Mouse (Mus musculus) forebrain, embryonic 11.5 days (tissue): ENCODE measurements at regions not wholly inside any gene's neighbourhood (a gene's known extent, or its start where the extent isn't known, plus 50 kb on each side); places are given as distances from the start of the nearest gene placed in this dataset.

Source experiments
- ATAC-seq: fragments of 200-750 bp; cut with Nextera tagmentation; replicated peaks from 2 replicates; pipeline ENCODE4 v1.8.0; 2017; ENCODE audit warnings: moderate TSS enrichment; ENCODE audit not compliant: low FRiP score
- DNase-seq: peaks from one replicate; pipeline ENCODE4 v3.0.0-alpha.2; 2017; ENCODE audit warnings: low spot score
- H3K27ac ChIP-seq: fragments of 300-500 bp; sonication (generic); 2 replicates; pipeline ENCODE4 v1.5.1; 2014; ENCODE audit warnings: low read depth, low read length
- H3K27me3 ChIP-seq: fragments of 300-500 bp; sonication (generic); 2 replicates; pipeline ENCODE4 v1.6.1; 2014; ENCODE audit warnings: mild to moderate bottlenecking, low read length, mixed read lengths; ENCODE audit not compliant: control insufficient read depth, insufficient read depth
- H3K36me3 ChIP-seq: fragments of 300-500 bp; sonication (generic); 2 replicates; pipeline ENCODE4 v1.6.1; 2014; ENCODE audit warnings: mild to moderate bottlenecking, low read length, moderate library complexity, mixed read lengths; ENCODE audit not compliant: control insufficient read depth, insufficient read depth
- H3K4me1 ChIP-seq: fragments of 300-500 bp; sonication (generic); replicated peaks from 2 replicates; pipeline ENCODE4 v1.6.1; 2014; ENCODE audit warnings: low read length, mixed read lengths; ENCODE audit not compliant: control insufficient read depth, insufficient read depth
- H3K4me2 ChIP-seq: fragments of 300-500 bp; sonication (generic); 2 replicates; pipeline ENCODE4 v1.6.1; 2014; ENCODE audit warnings: low read depth, mild to moderate bottlenecking, low read length, moderate library complexity, mixed read lengths; ENCODE audit not compliant: severe bottlenecking
- H3K4me3 ChIP-seq: fragments of 300-500 bp; sonication (generic); 2 replicates; pipeline ENCODE4 v1.5.1; 2014; ENCODE audit warnings: low read depth, low read length
- H3K9ac ChIP-seq: fragments of 300-500 bp; sonication (generic); 2 replicates; pipeline ENCODE4 v1.6.1; 2014; ENCODE audit warnings: low read length
- H3K9me3 ChIP-seq: fragments of 300-500 bp; sonication (generic); 2 replicates; pipeline ENCODE4 v1.6.1; 2016; ENCODE audit warnings: low read length, mixed read lengths; ENCODE audit not compliant: control insufficient read depth
- WGBS: fragments of 180-500 bp; shearing (Covaris S2); extraction: QIAGEN DNeasy Blood & Tissue Kit; methylation state at CpG from one replicate; pipeline ENCODE4 v1.1.7; 2014; 5-methylcytosine and 5-hydroxymethylcytosine counted together

DNA sequence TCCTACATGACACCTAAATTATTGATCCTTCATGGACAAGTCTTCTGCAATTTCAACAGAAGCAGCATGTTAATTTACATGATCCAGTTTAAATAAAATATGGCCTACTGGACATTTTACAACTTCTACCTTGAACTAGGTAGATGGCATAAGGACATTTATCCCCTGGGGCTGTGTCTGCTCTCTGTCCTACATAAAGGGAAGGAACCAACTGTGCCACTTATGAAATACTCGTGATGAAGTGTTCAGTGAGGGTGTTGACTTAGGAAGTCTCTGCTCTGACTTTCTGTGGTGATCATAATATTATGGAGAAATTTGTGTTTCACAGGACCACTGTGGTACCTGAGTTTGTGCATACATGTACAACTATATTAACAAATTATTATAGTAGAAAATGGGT lies 60.9 kb upstream of the Mbnl1 start:
- H3K9me3 ChIP-seq = no peaks in the 10 kb centered on the region
- no peak overlapping the region for H3K4me2 ChIP-seq
- DNase-seq (no peak), ATAC-seq (no peak)
- H3K4me3 ChIP-seq = no peak overlapping the region
- 81% methylated on average over 1 of the region's 1 CpGs for WGBS
- H3K36me3 ChIP-seq = no peaks in the 10 kb centered on the region
- no peak overlapping the region for H3K27ac ChIP-seq
- no peaks in the 10 kb centered on the region for H3K4me1 ChIP-seq
- H3K9ac ChIP-seq = no peak overlapping the region
- H3K27me3 ChIP-seq = no peaks in the 10 kb centered on the region

DNA sequence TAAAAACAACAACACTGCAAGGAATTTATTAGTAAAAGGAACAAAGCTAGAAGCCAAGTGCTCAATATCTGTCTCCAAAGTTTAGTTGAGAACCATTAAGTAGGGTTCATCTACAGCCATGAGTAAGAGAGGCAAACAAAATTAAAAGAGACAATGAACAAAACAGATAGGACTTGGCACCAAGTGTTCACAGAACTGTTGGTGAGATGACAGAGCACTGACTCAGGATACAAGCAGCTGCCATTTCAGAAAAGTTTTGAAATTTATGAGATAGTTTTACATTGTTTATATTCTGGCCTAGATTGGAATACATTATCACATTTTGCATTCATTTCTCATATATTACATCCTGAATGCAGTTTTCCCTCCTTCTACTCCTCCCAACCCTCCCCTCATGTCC lies 60.4 kb upstream of the Mbnl1 start:
- no peaks in the 10 kb centered on the region for H3K9me3 ChIP-seq
- no peak for ATAC-seq

DNA sequence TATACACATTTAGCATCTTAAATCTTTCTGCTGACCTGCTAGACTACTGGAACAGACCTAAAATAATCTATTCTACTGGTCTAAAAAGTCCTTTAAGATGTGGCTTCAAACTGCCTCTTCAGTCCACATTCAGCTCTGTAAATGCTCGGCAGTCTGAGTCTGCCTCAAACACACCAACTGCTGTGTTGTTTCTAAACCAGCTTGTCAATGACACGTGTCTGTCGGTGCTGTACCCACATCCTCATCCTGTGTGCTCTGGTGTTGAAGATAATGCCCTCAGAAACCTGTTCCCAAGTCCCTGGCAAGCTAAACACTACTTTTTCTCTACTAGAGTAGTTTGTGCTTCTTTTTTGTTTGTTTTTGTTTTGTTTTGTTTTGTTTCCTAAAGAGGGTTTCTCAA lies 58.9 kb upstream of the Mbnl1 start:
- DNase-seq (no peak), ATAC-seq (no peak)
- H3K27me3 ChIP-seq = no peaks in the 10 kb centered on the region
- H3K9ac ChIP-seq = no peak overlapping the region
- H3K4me1 ChIP-seq = no peaks in the 10 kb centered on the region
- H3K9me3 ChIP-seq = no peaks in the 10 kb centered on the region
- no peak overlapping the region for H3K27ac ChIP-seq
- no peaks in the 10 kb centered on the region for H3K36me3 ChIP-seq
- H3K4me2 ChIP-seq = no peak overlapping the region
- WGBS = 78% methylated on average over 3 of the region's 3 CpGs
- H3K4me3 ChIP-seq = no peak overlapping the region

More for the DNA sequence above, 60.4 kb upstream of the Mbnl1 start:
- no peak for DNase-seq
- Histone ChIP-seq H3K27ac (no peak overlapping the region), H3K4me2 (no peak overlapping the region), H3K27me3 (no peaks in the 10 kb centered on the region), H3K4me3 (no peak overlapping the region), H3K36me3 (no peaks in the 10 kb centered on the region), H3K9ac (no peak overlapping the region), H3K4me1 (no peaks in the 10 kb centered on the region)

- 88% methylated on average over 1 of the region's 1 CpGs for WGBS
- ATAC-seq = no peak
These were observed 55.6 kb upstream of the Mbnl1 start for GRCm38 (mm10) chr3:60417001-60417400.

DNA sequence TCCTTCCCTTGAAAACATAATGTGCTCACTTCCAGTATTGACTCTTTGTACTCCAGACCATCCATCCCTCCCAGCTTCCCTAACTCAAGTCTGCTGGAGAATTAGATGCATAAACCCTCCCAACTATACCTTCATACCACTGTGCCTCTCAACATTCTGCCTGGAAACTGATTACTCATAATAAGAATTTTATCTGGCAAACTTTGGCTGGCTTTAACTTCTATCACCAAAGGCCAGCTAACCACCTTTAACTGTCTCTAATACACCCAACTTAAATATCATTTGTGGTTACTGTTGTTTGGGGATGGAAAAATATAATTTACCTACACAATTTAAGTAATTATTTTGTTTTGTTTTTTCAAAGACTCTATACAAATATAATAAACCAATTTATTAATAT lies 54.0 kb upstream of the Mbnl1 start:
- H3K4me2 ChIP-seq = no peak overlapping the region
- no peak overlapping the region for H3K9ac ChIP-seq
- H3K4me1 ChIP-seq = no peaks in the 10 kb centered on the region
- H3K4me3 ChIP-seq = no peak overlapping the region
- no peak overlapping the region for H3K27ac ChIP-seq
- H3K36me3 ChIP-seq = no peaks in the 10 kb centered on the region
- no peak for ATAC-seq
- H3K27me3 ChIP-seq = no peaks in the 10 kb centered on the region
- DNase-seq = no peak
- H3K9me3 ChIP-seq = no peaks in the 10 kb centered on the region

More at GRCm38 (mm10) chr3:60417001-60417400, 55.6 kb upstream of the Mbnl1 start:
- no peak overlapping the region for H3K4me2 ChIP-seq
- H3K4me3 ChIP-seq = no peak overlapping the region
- no peak overlapping the region for H3K9ac ChIP-seq
- H3K36me3 ChIP-seq = no peaks in the 10 kb centered on the region
- DNase-seq = no peak
- H3K9me3 ChIP-seq = no peaks in the 10 kb centered on the region
- H3K27ac ChIP-seq = no peak overlapping the region
- H3K4me1 ChIP-seq = no peaks in the 10 kb centered on the region
- no peaks in the 10 kb centered on the region for H3K27me3 ChIP-seq

GRCm38 (mm10) chr3:60419216-60419615 lies 53.4 kb upstream of the Mbnl1 start:
- H3K9ac ChIP-seq = no peak overlapping the region
- ATAC-seq = no peak
- H3K36me3 ChIP-seq = no peaks in the 10 kb centered on the region
- no peak overlapping the region for H3K4me3 ChIP-seq
- H3K9me3 ChIP-seq = no peaks in the 10 kb centered on the region
- H3K4me2 ChIP-seq = no peak overlapping the region
- WGBS = 89% methylated on average over 3 of the region's 3 CpGs
- DNase-seq = no peak
- no peaks in the 10 kb centered on the region for H3K27me3 ChIP-seq
- H3K27ac ChIP-seq = no peak overlapping the region
- H3K4me1 ChIP-seq = no peaks in the 10 kb centered on the region
